Mouse (Mus musculus) hindbrain, embryonic 16.5 days (tissue): ENCODE data around the gene Nckap5l. TPM values are rescaled to one million over a fixed set of nuclear protein-coding genes. Genes with fewer than 3 reads are reported as not detected.
A peak's percentile ranks its signal among the peaks of the same experiment; 100 is the strongest.

Source experiments
- ATAC-seq: fragments of 200-750 bp; cut with Nextera tagmentation; 2 replicates; pipeline ENCODE4 v1.8.0; 2017; ENCODE audit warnings: moderate TSS enrichment, moderate library complexity
- H3K27ac ChIP-seq: fragments of 300-500 bp; sonication (generic); 2 replicates; pipeline ENCODE4 v1.5.1; 2014; ENCODE audit warnings: low read depth, mild to moderate bottlenecking, control low read depth, low read length, moderate library complexity
- H3K27me3 ChIP-seq: fragments of 300-500 bp; sonication (generic); replicated peaks from 2 replicates; pipeline ENCODE4 v1.6.1; 2014; ENCODE audit warnings: low read length; ENCODE audit not compliant: control insufficient read depth, insufficient read depth
- H3K36me3 ChIP-seq: fragments of 300-500 bp; sonication (generic); 2 replicates; pipeline ENCODE4 v1.6.1; 2014; ENCODE audit warnings: mild to moderate bottlenecking, low read length, moderate library complexity, mixed read lengths; ENCODE audit not compliant: control insufficient read depth, insufficient read depth
- H3K4me1 ChIP-seq: fragments of 300-500 bp; sonication (generic); 2 replicates; pipeline ENCODE4 v1.6.1; 2014; ENCODE audit warnings: low read depth, low read length; ENCODE audit not compliant: control insufficient read depth, insufficient read depth
- H3K4me2 ChIP-seq: fragments of 300-500 bp; sonication (generic); 2 replicates; pipeline ENCODE4 v1.6.1; 2014; ENCODE audit warnings: mild to moderate bottlenecking, low read length, control low read depth, moderate library complexity
- H3K4me3 ChIP-seq: fragments of 300-500 bp; sonication (generic); 2 replicates; pipeline ENCODE4 v1.5.1; 2014; ENCODE audit warnings: mild to moderate bottlenecking, low read length, control low read depth, moderate library complexity
- H3K9ac ChIP-seq: fragments of 300-500 bp; sonication (generic); 2 replicates; pipeline ENCODE4 v1.6.1; 2014; ENCODE audit warnings: low read depth, mild to moderate bottlenecking, control low read depth, low read length, moderate library complexity
- H3K9me3 ChIP-seq: fragments of 300-500 bp; sonication (generic); 2 replicates; pipeline ENCODE4 v1.6.1; 2014; ENCODE audit warnings: mild to moderate bottlenecking, low read length, moderate library complexity; ENCODE audit not compliant: control insufficient read depth
- WGBS: fragments of 180-500 bp; shearing (Covaris S2); extraction: QIAGEN DNeasy Blood & Tissue Kit; methylation state at CpG from one replicate; pipeline ENCODE4 v1.1.7; 2014; 5-methylcytosine and 5-hydroxymethylcytosine counted together
- polyA plus RNA-seq: library from polyadenylated mRNA; unstranded; fragments of >200 nt; fragmentation: Nextera tagmentation; extraction: Ambion mirVana; gene quantifications from 2 replicates; pipeline ENCODE4 v1.2.1, GENCODE M21; 2015

Gene Nckap5l
- 11.6 and 17.7 TPM in 2 replicates for polyA plus RNA-seq

GRCm38 (mm10) chr15:99457606-99458401, at the start of gene Nckap5l:
Gene Nckap5l, minus strand, starts transcription at chr15:99457748.
- H3K4me2 ChIP-seq = peak within 1 kb of the TSS; percentile 84
- ATAC-seq = peak; percentile 93
- 0% methylated on average over 38 of the region's 45 CpGs for WGBS
- H3K9me3 ChIP-seq = no peaks in the 10 kb centered on the region
- peak within 1 kb of the TSS; percentile 95 for H3K27ac ChIP-seq
- peak within 1 kb of the TSS; percentile 70 for H3K4me3 ChIP-seq
- H3K4me1 ChIP-seq = peaks cover 38% of the 10 kb centered on the region
- no peaks in the 10 kb centered on the region for H3K27me3 ChIP-seq
- no peaks in the 10 kb centered on the region for H3K36me3 ChIP-seq
- peak within 1 kb of the TSS; percentile 77 for H3K9ac ChIP-seq

GRCm38 (mm10) chr15:99505324-99506095, 48.0 kb upstream of the Nckap5l start:
- ATAC-seq = no peak

GRCm38 (mm10) chr15:99503256-99503655, 45.7 kb upstream of the Nckap5l start:
- WGBS = 76% methylated on average over 5 of the region's 5 CpGs
- no peak overlapping the region for H3K27ac ChIP-seq
- no peaks in the 10 kb centered on the region for H3K9me3 ChIP-seq
- ATAC-seq = no peak
- no peaks in the 10 kb centered on the region for H3K36me3 ChIP-seq
- peaks cover 15% of the 10 kb centered on the region for H3K4me1 ChIP-seq
- H3K4me3 ChIP-seq = no peak overlapping the region
- H3K9ac ChIP-seq = no peak overlapping the region
- no peak overlapping the region for H3K4me2 ChIP-seq
- H3K27me3 ChIP-seq = no peaks in the 10 kb centered on the region

More at GRCm38 (mm10) chr15:99505324-99506095, 48.0 kb upstream of the Nckap5l start:
- no peaks in the 10 kb centered on the region; the same call in 1 of the 2 replicates for H3K36me3 ChIP-seq
- no peak overlapping the region for H3K27ac ChIP-seq
- H3K4me2 ChIP-seq = no peak overlapping the region
- no peaks in the 10 kb centered on the region for H3K9me3 ChIP-seq
- no peaks in the 10 kb centered on the region for H3K27me3 ChIP-seq
- H3K4me1 ChIP-seq = peaks cover 15% of the 10 kb centered on the region
- no peak overlapping the region for H3K4me3 ChIP-seq
- no peak overlapping the region for H3K9ac ChIP-seq
- WGBS = 81% methylated on average over 15 of the region's 15 CpGs

GRCm38 (mm10) chr15:99502311-99502831, 44.8 kb upstream of the Nckap5l start:
- Histone ChIP-seq H3K4me3 (no peak overlapping the region), H3K4me1 (peaks cover 20% of the 10 kb centered on the region), H3K27me3 (no peaks in the 10 kb centered on the region), H3K27ac (peak overlapping the region; percentile 31; the same call in 1 of the 2 replicates), H3K9ac (peak overlapping the region; percentile 11; the same call in 1 of the 2 replicates), H3K9me3 (no peaks in the 10 kb centered on the region), H3K36me3 (no peaks in the 10 kb centered on the region), H3K4me2 (no peak overlapping the region)
- WGBS = 27% methylated on average over 12 of the region's 12 CpGs
- peak; percentile 8; the same call in 1 of the 2 replicates for ATAC-seq

GRCm38 (mm10) chr15:99501292-99502260, 44.0 kb upstream of the Nckap5l start:
- Histone ChIP-seq H3K27me3 (no peaks in the 10 kb centered on the region), H3K4me1 (peaks cover 23% of the 10 kb centered on the region), H3K9ac (peak overlapping the region; percentile 11; the same call in 1 of the 2 replicates), H3K4me2 (no peak overlapping the region), H3K4me3 (no peak overlapping the region), H3K27ac (peak overlapping the region; percentile 3; the same call in 1 of the 2 replicates), H3K36me3 (no peaks in the 10 kb centered on the region), H3K9me3 (no peaks in the 10 kb centered on the region)
- ATAC-seq = peak; percentile 26; the same call in 1 of the 2 replicates
- 48% methylated on average over 20 of the region's 20 CpGs for WGBS

- Histone ChIP-seq H3K4me2 (no peak overlapping the region), H3K27me3 (no peaks in the 10 kb centered on the region), H3K9me3 (no peaks in the 10 kb centered on the region), H3K4me3 (no peak overlapping the region), H3K9ac (no peak overlapping the region), H3K27ac (no peak overlapping the region), H3K36me3 (no peaks in the 10 kb centered on the region), H3K4me1 (peaks cover 23% of the 10 kb centered on the region)
- 73% methylated on average over 5 of the region's 5 CpGs for WGBS
- no peak for ATAC-seq
Measured at GRCm38 (mm10) chr15:99500320-99500719, 42.8 kb upstream of the Nckap5l start.

GRCm38 (mm10) chr15:99499726-99500125, 42.2 kb upstream of the Nckap5l start:
- no peak for ATAC-seq
- Histone ChIP-seq H3K4me3 (no peak overlapping the region), H3K9me3 (no peaks in the 10 kb centered on the region), H3K27ac (no peak overlapping the region), H3K36me3 (no peaks in the 10 kb centered on the region), H3K4me2 (no peak overlapping the region), H3K9ac (no peak overlapping the region), H3K27me3 (no peaks in the 10 kb centered on the region), H3K4me1 (peaks cover 23% of the 10 kb centered on the region)
- WGBS = 52% methylated on average over 6 of the region's 6 CpGs

- H3K36me3 ChIP-seq = no peaks in the 10 kb centered on the region
- no peak overlapping the region for H3K4me2 ChIP-seq
- H3K9ac ChIP-seq = no peak overlapping the region; the same call in 1 of the 2 replicates
- H3K9me3 ChIP-seq = no peaks in the 10 kb centered on the region
- no peaks in the 10 kb centered on the region for H3K27me3 ChIP-seq
- 57% methylated on average over 4 of the region's 4 CpGs for WGBS
- no peak overlapping the region for H3K4me3 ChIP-seq
- ATAC-seq = no peak
- peaks cover 23% of the 10 kb centered on the region for H3K4me1 ChIP-seq
- H3K27ac ChIP-seq = no peak overlapping the region
Measured at GRCm38 (mm10) chr15:99498781-99499180, 41.2 kb upstream of the Nckap5l start.
